Comparison of ENCODE assay signal across 12 mouse cellular contexts in the genomic region with DNA sequence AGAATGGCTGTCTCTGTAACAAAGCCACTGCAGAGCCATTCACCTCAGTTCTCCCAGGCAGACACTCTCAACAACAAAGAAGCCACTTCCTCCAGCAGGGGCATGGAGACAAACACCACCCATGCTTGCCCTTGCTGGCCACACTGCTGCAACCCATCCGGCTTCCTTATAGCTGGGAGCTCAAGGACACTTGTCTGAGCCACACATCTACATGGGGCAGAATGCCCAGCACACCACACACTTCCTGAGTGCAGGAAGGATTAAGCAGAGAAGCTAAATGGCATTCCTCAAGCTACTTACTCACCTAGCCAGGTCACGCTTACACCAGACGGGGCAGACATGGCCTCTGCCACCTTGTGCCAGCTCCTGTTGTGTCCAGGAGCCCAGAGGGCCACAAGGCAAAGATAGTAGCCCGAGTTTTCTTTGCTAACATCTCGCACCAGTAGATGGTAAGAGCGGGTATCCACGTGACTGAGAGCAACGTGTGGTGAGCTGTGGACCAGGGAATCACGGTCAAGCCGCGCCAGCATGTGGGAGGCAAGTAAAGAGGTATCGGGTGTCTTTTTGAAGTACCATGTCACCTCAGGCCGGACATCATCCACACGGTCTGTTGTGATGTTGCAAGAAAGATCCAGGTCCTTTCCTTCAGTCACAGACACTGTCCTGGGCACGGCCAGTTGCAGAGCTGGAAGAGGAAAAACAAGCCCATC. TPM values are rescaled to one million over a fixed set of nuclear protein-coding genes. Genes with fewer than 3 reads are reported as not detected.
DNase-seq lines count a peak whose midpoint lies in the region; ATAC-seq and TF ChIP-seq lines count a peak whose summit lies in the region.
"Had no signal": no experiment of that assay in that cellular context is flagged by ENCODE, and none has a peak within 500 bp of the region (broad histone marks: within the 10 kb centered on the region; RNA-seq: fewer than 3 reads in every experiment).

No protein-coding gene starts in this region.

- ATAC-seq in midbrain, embryonic 11.5 days (ENCODE audit: low FRiP score), result no peak
- ATAC-seq in midbrain, postnatal 0 days (ENCODE audit: low FRiP score), result no peak
- peak; percentile 63 for ATAC-seq in common myeloid progenitor, adult 5-6 weeks (replicated peaks; ENCODE audit: low read depth, poor library complexity, severe bottlenecking)
- no peak for ATAC-seq in stomach, postnatal 0 days (ENCODE audit: low FRiP score, low TSS enrichment)
- ATAC-seq in hindbrain, embryonic 14.5 days (ENCODE audit: low FRiP score), result no peak

- no peak overlapping the region for H3K4me3 ChIP-seq in midbrain, embryonic 11.5 days (ENCODE audit: low read depth, low read length)
- H3K4me3 ChIP-seq in midbrain, postnatal 0 days (ENCODE audit: low read depth, low read length), result no peak overlapping the region
- H3K4me3 ChIP-seq in lung, adult 2 months (replicated peaks; ENCODE audit: extremely low read depth, low read depth, low read length), result no peak overlapping the region
- no peak overlapping the region for H3K4me3 ChIP-seq in stomach, postnatal 0 days (ENCODE audit: low read depth, low read length)
- H3K4me3 ChIP-seq in hindbrain, embryonic 14.5 days (replicated peaks; ENCODE audit: low read length), result no peak overlapping the region
- H3K4me3 ChIP-seq: heart, adult 2 months; neural tube, embryonic 12.5 days had no signal

- no peaks in the 10 kb centered on the region for H3K27me3 ChIP-seq in midbrain, embryonic 11.5 days (ENCODE audit: control insufficient read depth, insufficient read depth, low read length)
- H3K27me3 ChIP-seq in midbrain, postnatal 0 days (ENCODE audit: insufficient read depth, low read length), result no peaks in the 10 kb centered on the region
- H3K27me3 ChIP-seq in stomach, postnatal 0 days (ENCODE audit: control insufficient read depth, insufficient read depth, low read length), result no peaks in the 10 kb centered on the region
- H3K27me3 ChIP-seq in hindbrain, embryonic 14.5 days (ENCODE audit: control insufficient read depth, insufficient read depth, low read length), result no peaks in the 10 kb centered on the region
- H3K27me3 ChIP-seq: neural tube, embryonic 12.5 days had no signal

- 88% methylated on average over 15 of the region's 15 CpGs for WGBS in midbrain, embryonic 11.5 days
- 91% methylated on average over 15 of the region's 15 CpGs for WGBS in midbrain, postnatal 0 days
- 71% methylated on average over 15 of the region's 15 CpGs for WGBS in lung, adult 2 months
- WGBS in stomach, postnatal 0 days, result 85% methylated on average over 15 of the region's 15 CpGs
- WGBS in hindbrain, embryonic 14.5 days, result 87% methylated on average over 15 of the region's 15 CpGs

- no peak overlapping the region for H3K9ac ChIP-seq in midbrain, embryonic 11.5 days (ENCODE audit: low read length)
- H3K9ac ChIP-seq in midbrain, postnatal 0 days (replicated peaks; ENCODE audit: low read length, poor library complexity, severe bottlenecking), result no peak overlapping the region
- H3K9ac ChIP-seq in stomach, postnatal 0 days (ENCODE audit: low read length), result no peak overlapping the region
- no peak overlapping the region for H3K9ac ChIP-seq in hindbrain, embryonic 14.5 days
- H3K9ac ChIP-seq: lung, embryonic 14.5 days; neural tube, embryonic 12.5 days had no signal

- peaks cover 40% of the 10 kb centered on the region for H3K4me1 ChIP-seq in midbrain, embryonic 11.5 days (ENCODE audit: control insufficient read depth, insufficient read depth, low read length)
- peaks cover 17% of the 10 kb centered on the region; the same call in 1 of the 2 replicates for H3K4me1 ChIP-seq in midbrain, postnatal 0 days (ENCODE audit: insufficient read depth, low read length)
- peaks cover 32% of the 10 kb centered on the region for H3K4me1 ChIP-seq in lung, adult 2 months (ENCODE audit: control insufficient read depth, insufficient read depth, low read length)
- H3K4me1 ChIP-seq in stomach, postnatal 0 days (replicated peaks; ENCODE audit: control insufficient read depth, insufficient read depth), result peaks cover 6% of the 10 kb centered on the region; the same call in 1 of the 2 replicates
- no peaks in the 10 kb centered on the region; the same call in 1 of the 2 replicates for H3K4me1 ChIP-seq in hindbrain, embryonic 14.5 days (replicated peaks; ENCODE audit: control insufficient read depth, insufficient read depth, low read length)

- TF ChIP-seq CTCF in midbrain, postnatal 0 days (IDR thresholded peaks at IDR 0.05), result no peak
- TF ChIP-seq CTCF in lung, adult 2 months (IDR thresholded peaks at IDR 0.05; ENCODE audit: insufficient read depth, low read length), result no peak
- no peak for TF ChIP-seq CTCF in stomach, postnatal 0 days (IDR thresholded peaks at IDR 0.05; ENCODE audit: low read depth)

- no peak overlapping the region for H3K4me2 ChIP-seq in midbrain, embryonic 11.5 days
- H3K4me2 ChIP-seq in midbrain, postnatal 0 days (ENCODE audit: low read depth, low read length, poor library complexity, severe bottlenecking), result no peak overlapping the region
- no peak overlapping the region for H3K4me2 ChIP-seq in stomach, postnatal 0 days (replicated peaks; ENCODE audit: low read depth)
- no peak overlapping the region for H3K4me2 ChIP-seq in hindbrain, embryonic 14.5 days (replicated peaks)
- H3K4me2 ChIP-seq: lung, embryonic 14.5 days; neural tube, embryonic 12.5 days had no signal

- no peak for TF ChIP-seq EP300 in stomach, postnatal 0 days (optimal IDR thresholded peaks at IDR 0.05)

- peak; percentile 44 for DNase-seq in midbrain, embryonic 11.5 days (ENCODE audit: low spot score, missing footprints)
- DNase-seq in midbrain, postnatal 0 days (ENCODE audit: low spot score), result no peak
- DNase-seq in lung, adult 2 months, result peak; percentile 49
- DNase-seq in stomach, postnatal 0 days (ENCODE audit: low spot score), result no peak
- DNase-seq in layer of hippocampus, adult 11-12 months (ENCODE audit: low spot score), result no peak
- DNase-seq in hindbrain, embryonic 14.5 days (ENCODE audit: low spot score), result no peak
- DNase-seq: cerebellum, postnatal 25 days; heart, adult 2 months; lung, embryonic 14.5 days had no signal

- no peaks in the 10 kb centered on the region for H3K9me3 ChIP-seq in midbrain, embryonic 11.5 days (ENCODE audit: control insufficient read depth, low read length)
- no peaks in the 10 kb centered on the region for H3K9me3 ChIP-seq in midbrain, postnatal 0 days (ENCODE audit: low read length)
- H3K9me3 ChIP-seq in stomach, postnatal 0 days (ENCODE audit: control insufficient read depth, low read length), result no peaks in the 10 kb centered on the region
- H3K9me3 ChIP-seq in hindbrain, embryonic 14.5 days (ENCODE audit: control insufficient read depth, low read length), result no peaks in the 10 kb centered on the region
- H3K9me3 ChIP-seq: neural tube, embryonic 12.5 days had no signal

- TF ChIP-seq POLR2A in lung, adult 2 months (IDR thresholded peaks at IDR 0.05; ENCODE audit: borderline replicate concordance, extremely low read depth, low read depth, low read length), result no peak

- H3K27ac ChIP-seq in midbrain, embryonic 11.5 days (ENCODE audit: low read depth, low read length), result no peak overlapping the region
- no peak overlapping the region for H3K27ac ChIP-seq in midbrain, postnatal 0 days (ENCODE audit: low read depth, low read length)
- peak overlapping the region; percentile 18; the same call in 1 of the 2 replicates for H3K27ac ChIP-seq in stomach, postnatal 0 days (replicated peaks)
- no peak overlapping the region for H3K27ac ChIP-seq in hindbrain, embryonic 14.5 days
- H3K27ac ChIP-seq: heart, adult 2 months; neural tube, embryonic 12.5 days had no signal

- no peaks in the 10 kb centered on the region for H3K36me3 ChIP-seq in midbrain, embryonic 11.5 days (ENCODE audit: control insufficient read depth, insufficient read depth, low read length)
- peaks cover 5% of the 10 kb centered on the region; the same call in 1 of the 2 replicates for H3K36me3 ChIP-seq in midbrain, postnatal 0 days (ENCODE audit: insufficient read depth, low read length)
- H3K36me3 ChIP-seq in stomach, postnatal 0 days (ENCODE audit: control insufficient read depth, insufficient read depth, low read length), result peaks cover 3% of the 10 kb centered on the region
- H3K36me3 ChIP-seq in hindbrain, embryonic 14.5 days (replicated peaks; ENCODE audit: control insufficient read depth, insufficient read depth), result peaks cover 13% of the 10 kb centered on the region
- H3K36me3 ChIP-seq: neural tube, embryonic 12.5 days had no signal

RNA-seq across cellular contexts. Expression of gene Ptgfrn, which starts 37.4 kb away (rescaled TPM):
- polyA plus RNA-seq in midbrain, embryonic 11.5 days (2014; fragmentation: Nextera tagmentation; extraction: Ambion mirVana), result 2.3 and 2.6 TPM in 2 replicates
- 53.9 and 58.5 TPM in 2 replicates for total RNA-seq in midbrain, postnatal 0 days (2014; rRNA removed)
- polyA plus RNA-seq in midbrain, postnatal 0 days (2015; fragmentation: Nextera tagmentation; extraction: Ambion mirVana), result 3.7 and 3.8 TPM in 2 replicates
- not detected in 2 replicates for total RNA-seq in common myeloid progenitor, adult 5-6 weeks (2017)
- 63.0 and 81.5 TPM in 2 replicates for polyA plus RNA-seq in lung, adult 2 months (2012; rRNA removed)
- polyA plus RNA-seq in stomach, postnatal 0 days (2015; fragmentation: Nextera tagmentation; extraction: Ambion mirVana), result 5.3 and 5.8 TPM in 2 replicates
- 3.6 and 3.7 TPM in 2 replicates for polyA plus RNA-seq in hindbrain, embryonic 14.5 days (2014; fragmentation: Nextera tagmentation; extraction: Ambion mirVana)

RNA-seq across cellular contexts. Expression of gene Cd101, which starts 43.3 kb away (rescaled TPM):
- polyA plus RNA-seq in midbrain, embryonic 11.5 days (2014; fragmentation: Nextera tagmentation; extraction: Ambion mirVana), result not detected in 2 replicates
- total RNA-seq in midbrain, postnatal 0 days (2014; rRNA removed), result 0.44 TPM in 1 of 2 replicates, not detected in the other
- 0.07 TPM in 1 of 2 replicates, not detected in the other for polyA plus RNA-seq in midbrain, postnatal 0 days (2015; fragmentation: Nextera tagmentation; extraction: Ambion mirVana)
- total RNA-seq in common myeloid progenitor, adult 5-6 weeks (2017), result 0.15 TPM in 1 of 2 replicates, not detected in the other
- 1.5 and 1.8 TPM in 2 replicates for polyA plus RNA-seq in lung, adult 2 months (2012; rRNA removed)
- 0.06 and 0.11 TPM in 2 replicates for polyA plus RNA-seq in stomach, postnatal 0 days (2015; fragmentation: Nextera tagmentation; extraction: Ambion mirVana)
- polyA plus RNA-seq in hindbrain, embryonic 14.5 days (2014; fragmentation: Nextera tagmentation; extraction: Ambion mirVana), result 0.05 and 0.07 TPM in 2 replicates
- polyA plus RNA-seq: stomach, embryonic 14.5 days had no signal

Comparison
In these comparisons a context has a peak if more than half of its experiments do, and no peak if none do; other contexts are left out.
1. DNase-seq: peak in midbrain, embryonic 11.5 days (single experiment) and lung, adult 2 months (single experiment); none in midbrain, postnatal 0 days (single experiment), stomach, postnatal 0 days (single experiment), layer of hippocampus, adult 11-12 months (single experiment) and hindbrain, embryonic 14.5 days (single experiment).